Mouse (Mus musculus) ES-E14 (cell line): ENCODE results near the gene Olfr70. TPM values are rescaled to one million over a fixed set of nuclear protein-coding genes. Genes with fewer than 3 reads are reported as not detected.
A peak's percentile ranks its signal among the peaks of the same experiment; 100 is the strongest.

Source experiments
- DNase-seq: peaks from one replicate; pipeline ENCODE4 v3.0.0-alpha.2; 2013; ENCODE audit warnings: low read depth, low spot score
- H3K27ac ChIP-seq: 2 replicates; pipeline ENCODE4 v1.5.1; 2012; ENCODE audit warnings: low read depth, mild to moderate bottlenecking, low read length, moderate library complexity, mixed read lengths; ENCODE audit not compliant: poor library complexity, insufficient read depth, severe bottlenecking
- H3K36me3 ChIP-seq: 2 replicates; pipeline ENCODE4 v1.6.1; 2012; ENCODE audit warnings: mild to moderate bottlenecking, low read length, moderate library complexity, mixed read lengths; ENCODE audit not compliant: control insufficient read depth, poor library complexity, insufficient read depth, severe bottlenecking
- H3K4me1 ChIP-seq, 2 experiments: fragments of 150-350 bp in 1 of 2; sonication (generic) in 1 of 2; 2 replicates each; pipeline ENCODE4 v1.6.1; 2012; ENCODE audit warnings: low read length in 2 of 2, mild to moderate bottlenecking in 1 of 2, mixed read lengths in 1 of 2; ENCODE audit not compliant: control insufficient read depth in 2 of 2, insufficient read depth in 2 of 2, poor library complexity in 1 of 2
- H3K4me3 ChIP-seq, 2 experiments: fragments of 150-350 bp in 1 of 2; sonication (generic) in 1 of 2; 2 replicates each; pipeline ENCODE4 v1.5.1; 2012; ENCODE audit warnings: low read length in 2 of 2, low read depth in 1 of 2, mild to moderate bottlenecking in 1 of 2, mixed read lengths in 1 of 2; ENCODE audit not compliant: insufficient read depth in 1 of 2, poor library complexity in 1 of 2, severe bottlenecking in 1 of 2
- H3K9ac ChIP-seq: 2 replicates; pipeline ENCODE4 v1.6.1; 2012; ENCODE audit warnings: low read depth, mild to moderate bottlenecking, low read length, mixed read lengths; ENCODE audit not compliant: poor library complexity, insufficient read depth, severe bottlenecking
- H3K9me3 ChIP-seq: fragments of 150-350 bp; sonication (generic); 2 replicates; pipeline ENCODE4 v1.6.1; 2012; ENCODE audit warnings: low read depth, mild to moderate bottlenecking, low read length; ENCODE audit not compliant: control insufficient read depth, insufficient read depth
- CHD2 ChIP-seq: IDR thresholded peaks from 2 replicates; pipeline ENCODE4 v1.6.1; 2014; ENCODE audit warnings: mild to moderate bottlenecking, low read depth, low read length, inconsistent platforms
- HCFC1 ChIP-seq: IDR thresholded peaks from 2 replicates; pipeline ENCODE4 v1.6.1; 2012; ENCODE audit warnings: low read length, inconsistent platforms, borderline replicate concordance; ENCODE audit not compliant: insufficient read depth
- MAFK ChIP-seq: IDR thresholded peaks from 2 replicates; pipeline ENCODE4 v1.6.1; 2014; ENCODE audit warnings: mild to moderate bottlenecking, low read depth, low read length, inconsistent platforms; ENCODE audit not compliant: insufficient read depth
- ZC3H11A ChIP-seq: IDR thresholded peaks from 2 replicates; pipeline ENCODE4 v1.6.1; 2012; ENCODE audit warnings: low read depth, mild to moderate bottlenecking, inconsistent platforms, low read length, borderline replicate concordance
- ZNF384 ChIP-seq: IDR thresholded peaks from 2 replicates; pipeline ENCODE4 v1.6.1; 2012; ENCODE audit warnings: low read depth, low read length, inconsistent platforms
- in situ Hi-C, 2 experiments: fragments of 600-800 bp; cut with MboI; formaldehyde crosslinking; loops; one replicate each; pipeline ENCODE4 v1.15.1; 2025; ENCODE audit warnings: low sequenced_read_pairs in 2 of 2, inconsistent platforms in 1 of 2; ENCODE audit not compliant: unreplicated experiment in 2 of 2
- total RNA-seq: library from RNA; depleted of rRNA; stranded (reverse); fragments of 300-350 nt; gene quantifications from 2 replicates; pipeline ENCODE4 v1.2.3, GENCODE M21; 2012

The Olfr70 gene
- total RNA-seq, 1 experiment, result not detected

- no peak overlapping the region for H3K27ac ChIP-seq
- no peak for TF ChIP-seq ZNF384
- TF ChIP-seq CHD2, result no peak
- no peak for TF ChIP-seq MAFK
- TF ChIP-seq HCFC1, result no peak
- TF ChIP-seq ZC3H11A, result no peak
- no peaks in the 10 kb centered on the region; the same call in 1 of the 2 replicates for H3K36me3 ChIP-seq
- in situ Hi-C loops, result no loop called here
- no peak overlapping the region for H3K9ac ChIP-seq
- no peak for DNase-seq
- peaks cover 2 to 4% of the 10 kb centered on the region in 2 experiments; a peak in 1 of 4 replicates for H3K4me1 ChIP-seq
- no peaks in the 10 kb centered on the region for H3K9me3 ChIP-seq
- no peak overlapping the region for H3K4me3 ChIP-seq
These were observed 26.9 kb downstream of the Olfr70 start for GRCm38 (mm10) chr4:43673703-43674102.

DNA sequence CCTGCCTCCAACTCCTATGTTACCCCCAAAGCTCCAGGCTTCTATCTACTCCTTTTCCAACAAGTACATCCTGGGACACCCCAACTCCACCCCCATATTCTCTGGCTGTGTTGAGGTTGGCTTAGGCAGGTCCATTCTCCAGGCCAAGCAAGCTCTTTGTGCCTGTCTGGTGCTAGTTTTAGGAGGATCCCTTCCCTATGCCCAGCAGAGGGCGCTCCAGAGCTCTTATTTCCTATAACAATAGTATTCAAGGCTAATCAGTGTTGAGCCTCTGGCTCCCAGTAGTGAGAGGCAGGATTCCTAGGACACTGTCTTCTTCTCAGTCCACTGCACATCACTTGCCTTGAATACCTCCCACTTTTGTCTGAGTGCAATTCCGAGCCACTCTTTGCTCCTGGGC, 28.5 kb downstream of the Olfr70 start:
- in situ Hi-C loops, result no loop called here
- H3K4me3 ChIP-seq, result no peak overlapping the region
- peaks cover 2 to 4% of the 10 kb centered on the region in 2 experiments; a peak in 1 of 4 replicates for H3K4me1 ChIP-seq
- H3K27ac ChIP-seq, result no peak overlapping the region
- H3K9me3 ChIP-seq, result no peaks in the 10 kb centered on the region
- TF ChIP-seq ZNF384 (no peak), HCFC1 (no peak), ZC3H11A (no peak), CHD2 (no peak), MAFK (no peak)
- DNase-seq, result peak; percentile 94
- H3K36me3 ChIP-seq, result no peaks in the 10 kb centered on the region; the same call in 1 of the 2 replicates
- H3K9ac ChIP-seq, result no peak overlapping the region

GRCm38 (mm10) chr4:43669428-43669794, 31.2 kb downstream of the Olfr70 start:
- Histone ChIP-seq H3K9ac (peak overlapping the region; percentile 65), H3K27ac (no peak overlapping the region), H3K4me1 (peaks cover 0 to 2% of the 10 kb centered on the region in 2 experiments; a peak in 1 of 4 replicates), H3K36me3 (no peaks in the 10 kb centered on the region; the same call in 1 of the 2 replicates), H3K9me3 (no peaks in the 10 kb centered on the region), H3K4me3 (peak overlapping the region; percentile 69 to 73)
- in situ Hi-C loops, result no loop called here
- DNase-seq, result no peak
- TF ChIP-seq MAFK, result no peak

GRCm38 (mm10) chr4:43668782-43669427, 31.7 kb downstream of the Olfr70 start, which contains the start of the genes Tmem8b and Fam221b:
TSS of gene Tmem8b (plus strand) at chr4:43668971.
TSS of gene Fam221b (minus strand) at chr4:43669145.
- no peaks in the 10 kb centered on the region for H3K36me3 ChIP-seq
- in situ Hi-C loops, result no loop called here
- H3K4me1 ChIP-seq, result peaks cover 0 to 2% of the 10 kb centered on the region in 2 experiments; a peak in 1 of 4 replicates

DNA sequence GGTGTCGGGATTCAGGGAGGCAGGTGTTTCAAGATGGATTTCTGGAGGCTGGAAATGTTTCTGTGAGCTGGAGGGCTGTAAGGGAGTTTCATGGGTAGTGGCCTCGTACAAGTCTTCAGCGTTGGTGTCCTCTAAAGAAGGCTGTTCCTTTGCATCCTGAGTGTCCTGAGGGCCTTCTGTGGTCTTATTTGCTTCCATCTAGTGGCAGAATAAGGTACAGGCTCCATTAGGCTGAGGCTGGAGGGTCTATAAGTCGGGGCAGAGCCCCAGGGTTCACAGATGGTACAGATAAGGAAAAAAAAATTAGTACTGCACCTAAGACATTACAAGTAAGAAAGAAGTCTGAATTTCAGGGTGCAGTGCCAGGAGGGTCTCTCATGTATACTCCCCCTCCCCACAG, 34.2 kb downstream of the Olfr70 start:
- Histone ChIP-seq H3K9ac (no peak overlapping the region), H3K4me3 (no peak overlapping the region), H3K4me1 (peaks cover 0 to 2% of the 10 kb centered on the region in 2 experiments; a peak in 1 of 4 replicates), H3K9me3 (no peaks in the 10 kb centered on the region), H3K36me3 (no peaks in the 10 kb centered on the region), H3K27ac (no peak overlapping the region)
- no peak for DNase-seq
- in situ Hi-C loops, result no loop called here
- TF ChIP-seq ZC3H11A (0 out of 2 replicates have a peak, but pooled peaks have one; percentile 22), HCFC1 (no peak)

More at GRCm38 (mm10) chr4:43668782-43669427, 31.7 kb downstream of the Olfr70 start, which contains the start of the genes Tmem8b and Fam221b:
- Histone ChIP-seq H3K9ac (peak within 1 kb of the TSS; percentile 65), H3K9me3 (no peaks in the 10 kb centered on the region), H3K27ac (no peak within 1 kb of the TSS), H3K4me3 (peak within 1 kb of the TSS; percentile 69 to 73)
- peak; percentile 79 for DNase-seq
- TF ChIP-seq ZNF384, result no peak
- TF ChIP-seq ZC3H11A, result no peak
- TF ChIP-seq CHD2, result no peak
- TF ChIP-seq MAFK, result no peak
- TF ChIP-seq HCFC1, result no peak
